Mouse (Mus musculus): Measurements from ENCODE around the gene Hectd2.

- no peak for TF ChIP-seq CTCF (IDR thresholded peaks at IDR 0.05; ENCODE audit: insufficient read depth, low read length)
- TF ChIP-seq POLR2A (IDR thresholded peaks at IDR 0.05; ENCODE audit: borderline replicate concordance, extremely low read depth, low read depth, low read length): no peak
Measured at GRCm38 (mm10) chr19:36639072-36639471, 84.6 kb downstream of the Hectd2 start.

Data from lung, adult 2 months (tissue).